Mouse (Mus musculus): Measurements from ENCODE around the gene Mpi.

- no peak for TF ChIP-seq CTCF (IDR thresholded peaks at IDR 0.05; ENCODE audit: borderline replicate concordance, extremely low read depth, insufficient read depth, insufficient read length)
- peak; percentile 65; the same call in 1 of the 2 replicates for TF ChIP-seq POLR2A (IDR thresholded peaks at IDR 0.05; ENCODE audit: borderline replicate concordance, extremely low read depth, insufficient read depth, insufficient read length, poor library complexity, severe bottlenecking)
Measured at GRCm38 (mm10) chr9:57537044-57537727, 15.4 kb downstream of the Mpi start, which contains the start of gene Fam219b.
